Mouse (Mus musculus): ENCODE results near the gene Lrrc1.

The Lrrc1 gene

DNA sequence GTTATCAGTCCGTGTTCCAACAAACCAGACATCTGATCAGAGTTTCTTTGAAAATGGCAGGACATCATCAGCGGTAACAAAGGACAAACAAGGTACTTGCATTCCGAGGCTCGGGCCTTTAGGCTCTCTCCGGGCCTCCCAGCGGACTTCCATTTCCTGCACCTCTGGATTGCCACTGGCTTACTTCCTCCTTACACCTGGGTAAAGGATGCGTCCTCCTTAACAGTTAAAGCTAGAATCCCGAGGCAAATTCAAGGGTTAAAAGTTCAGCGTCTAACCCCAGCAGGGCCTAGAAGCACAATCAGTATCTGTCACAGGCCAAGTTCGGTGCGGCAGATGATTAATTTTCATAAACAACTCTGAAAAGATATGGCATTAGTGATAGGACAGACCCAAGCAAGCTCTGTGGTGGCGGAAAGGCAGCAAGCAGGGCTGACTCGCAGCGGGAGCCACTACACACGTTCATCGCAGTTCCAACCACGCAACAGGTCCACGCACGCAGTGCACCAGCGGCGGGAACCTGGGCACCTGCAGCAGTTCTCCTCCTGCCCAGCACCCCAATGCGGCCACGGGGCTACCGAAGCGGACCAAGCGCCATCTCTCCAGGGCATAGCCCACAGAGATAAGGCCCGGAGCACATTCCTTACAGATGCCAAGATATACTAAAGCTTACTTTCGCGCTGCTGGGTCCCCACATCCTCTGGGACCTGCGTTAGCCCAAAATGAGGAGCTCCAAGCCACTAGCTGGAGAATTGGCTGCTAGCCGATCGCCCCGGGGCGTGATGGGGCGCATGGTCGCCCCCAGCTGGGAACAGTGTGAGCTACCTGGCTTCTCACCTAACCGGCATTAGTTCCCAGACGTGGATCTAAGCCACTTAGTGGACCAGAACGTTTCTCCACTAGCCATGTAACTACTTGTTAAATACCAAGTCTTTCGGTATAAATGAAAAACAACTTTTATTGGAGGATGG, 1.0 kb downstream of the Lrrc1 start:
- DNase-seq, result peak; percentile 61 to 70

DNA sequence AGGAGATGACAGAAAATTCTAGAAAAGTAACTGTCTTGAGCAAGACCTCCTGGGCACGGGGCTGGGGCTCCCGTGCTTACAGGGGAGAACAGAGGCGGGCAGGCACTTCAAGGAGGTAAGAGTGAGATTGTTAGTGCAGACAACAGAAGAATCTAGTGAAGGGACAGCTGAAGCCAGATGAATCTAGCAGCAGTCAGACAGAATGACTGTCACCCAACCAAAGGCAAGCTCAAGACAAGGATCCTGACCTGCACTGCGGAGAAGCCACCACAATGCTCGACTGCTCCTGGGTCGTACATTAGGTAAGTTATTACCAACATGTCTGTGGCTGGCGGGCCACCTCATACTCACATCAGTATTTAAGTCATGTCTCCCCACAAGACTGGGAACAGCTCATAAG, 3.1 kb downstream of the Lrrc1 start:
- DNase-seq, result no peak

DNA sequence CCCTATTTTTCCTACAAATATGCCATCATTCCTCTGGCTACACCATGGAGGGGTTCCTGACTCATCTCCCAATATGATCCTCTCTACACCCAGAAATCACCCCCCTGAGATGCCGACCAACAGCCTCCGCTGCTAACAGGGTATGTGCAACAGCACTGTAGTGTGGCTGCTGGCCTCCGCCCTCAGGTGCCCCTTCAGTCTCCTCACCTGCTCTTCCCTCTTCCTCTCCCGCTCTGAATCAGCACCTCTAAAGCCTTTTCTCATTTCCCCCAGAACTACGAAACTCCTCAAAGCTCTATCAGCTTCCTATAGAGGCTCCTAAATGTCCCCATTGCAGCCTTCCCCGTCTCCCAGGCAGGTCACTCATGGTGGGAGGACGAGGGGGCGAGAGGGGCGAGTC, 5.4 kb downstream of the Lrrc1 start:
- DNase-seq, result no peak

DNA sequence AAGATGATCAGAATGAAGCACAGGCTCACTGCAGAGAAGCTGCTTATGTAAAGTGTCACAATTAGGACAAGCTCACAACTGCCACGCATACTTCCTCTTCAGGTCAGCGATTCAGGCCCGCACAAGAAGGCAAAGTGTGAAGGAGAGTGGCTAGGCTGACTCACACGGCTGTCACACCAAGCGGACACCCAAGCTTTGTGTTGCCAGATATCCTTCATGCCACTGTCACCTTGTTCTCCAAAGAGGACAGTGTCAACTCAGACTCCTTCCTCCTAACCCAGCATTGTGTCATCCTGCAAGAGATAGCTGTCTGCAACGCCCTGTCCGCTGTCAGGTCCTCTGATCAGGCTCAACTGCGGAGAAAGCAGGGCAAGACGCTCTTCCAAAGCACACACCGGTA, 7.3 kb downstream of the Lrrc1 start:
- no peak for DNase-seq

- DNase-seq, result peak; percentile 67 to 73
Measured at GRCm38 (mm10) chr9:77536832-77537231, 7.8 kb downstream of the Lrrc1 start.

DNA sequence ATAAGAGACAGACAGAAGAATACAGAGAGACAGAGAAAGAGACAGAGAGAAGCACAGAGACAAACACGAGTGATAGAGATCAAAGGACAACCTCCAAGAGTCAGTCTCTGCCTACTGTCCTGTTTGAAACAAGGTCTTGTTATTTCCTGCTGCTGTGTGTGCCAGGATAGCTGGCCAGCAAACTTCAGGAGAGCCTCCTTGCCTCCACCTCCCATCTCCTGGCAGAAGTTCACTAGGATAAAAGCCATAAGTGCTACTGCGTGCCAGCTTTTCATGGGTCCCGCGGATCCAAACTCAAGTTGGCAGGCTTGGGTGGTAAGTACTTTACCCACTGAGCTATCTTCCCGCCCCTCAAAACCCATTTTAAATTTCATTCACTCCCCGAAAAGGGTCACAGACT, 8.4 kb downstream of the Lrrc1 start:
- no peak for DNase-seq

GRCm38 (mm10) chr9:77535021-77535744, 9.5 kb downstream of the Lrrc1 start:
- DNase-seq, result no peak

GRCm38 (mm10) chr9:77528379-77529041, 16.2 kb downstream of the Lrrc1 start:
- no peak for DNase-seq

GRCm38 (mm10) chr9:77527170-77527569, 17.5 kb downstream of the Lrrc1 start:
- DNase-seq, result no peak

DNA sequence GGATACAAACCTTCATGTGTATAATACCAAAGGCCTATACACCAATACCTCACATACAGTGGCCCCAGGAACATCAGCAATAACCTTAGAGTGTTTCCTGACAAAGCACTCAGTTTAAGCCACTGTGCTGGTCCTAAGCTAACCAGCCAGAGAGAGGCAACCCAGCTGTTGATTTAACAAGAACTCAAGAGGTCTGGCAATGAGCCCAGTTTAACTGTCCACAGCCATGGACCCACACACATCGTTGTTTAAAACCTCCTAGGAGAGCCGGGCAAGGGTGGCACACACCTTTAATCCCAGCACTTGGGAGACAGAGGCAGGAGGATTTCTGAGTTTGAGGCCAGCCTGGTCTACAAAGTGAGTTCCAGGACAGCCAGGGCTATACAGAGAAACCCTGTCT, 18.0 kb downstream of the Lrrc1 start:
- peak; percentile 15 to 44 for DNase-seq

GRCm38 (mm10) chr9:77525595-77526295, 18.9 kb downstream of the Lrrc1 start:
- DNase-seq, result no peak

- no peak for DNase-seq
Measured at GRCm38 (mm10) chr9:77523793-77524192, 20.9 kb downstream of the Lrrc1 start.

DNA sequence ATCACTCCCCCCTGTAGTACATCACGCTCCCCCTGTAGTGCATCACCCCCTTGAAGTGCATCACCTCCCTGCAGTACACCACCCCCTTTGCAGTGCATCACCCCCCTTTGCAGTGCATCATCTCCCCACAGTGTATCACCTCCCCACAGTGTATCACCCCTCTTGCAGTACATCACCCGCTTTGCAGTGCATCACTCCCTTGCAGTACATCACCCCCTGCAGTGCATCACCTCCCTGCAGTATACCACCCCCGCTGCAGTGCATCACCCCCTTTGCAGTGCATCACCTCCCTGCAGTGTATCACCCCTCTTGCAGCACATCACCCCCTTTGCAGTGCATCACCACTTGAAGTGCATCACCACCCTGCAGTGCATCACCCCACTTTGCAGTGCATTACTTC, 22.2 kb downstream of the Lrrc1 start:
- DNase-seq, result no peak

GRCm38 (mm10) chr9:77519198-77519597, 25.5 kb downstream of the Lrrc1 start:
- DNase-seq, result no peak

DNA sequence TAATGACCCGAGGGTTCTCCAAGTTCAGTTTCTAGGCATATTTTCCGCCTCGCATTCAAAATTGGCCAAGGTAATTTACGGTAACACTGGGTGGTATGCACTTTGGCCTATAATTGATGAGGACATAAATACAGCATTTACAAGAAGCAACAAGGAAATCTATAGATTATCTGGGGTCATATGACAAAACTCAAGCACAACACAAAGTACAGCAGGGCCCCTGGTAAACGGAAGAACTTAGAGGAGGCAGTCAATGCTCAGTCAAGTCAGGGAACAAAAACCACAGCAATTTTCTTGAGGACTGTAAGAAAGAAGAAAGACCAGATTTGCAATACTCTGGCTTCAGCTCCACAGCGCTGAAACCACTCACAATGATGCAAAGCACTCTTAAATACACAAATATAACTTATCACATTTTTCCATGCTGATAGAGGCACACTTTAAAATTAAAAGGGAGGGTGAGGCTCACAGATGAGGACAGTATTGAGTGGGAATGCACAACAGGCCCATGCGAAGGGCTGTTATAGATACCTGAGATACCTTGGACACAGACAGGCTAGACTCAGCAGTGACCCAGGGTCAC, 27.8 kb downstream of the Lrrc1 start:
- no peak for DNase-seq

- DNase-seq, result no peak
Measured at GRCm38 (mm10) chr9:77513892-77514291, 30.8 kb downstream of the Lrrc1 start.

GRCm38 (mm10) chr9:77512220-77512619, 32.5 kb downstream of the Lrrc1 start:
- no peak for DNase-seq

DNA sequence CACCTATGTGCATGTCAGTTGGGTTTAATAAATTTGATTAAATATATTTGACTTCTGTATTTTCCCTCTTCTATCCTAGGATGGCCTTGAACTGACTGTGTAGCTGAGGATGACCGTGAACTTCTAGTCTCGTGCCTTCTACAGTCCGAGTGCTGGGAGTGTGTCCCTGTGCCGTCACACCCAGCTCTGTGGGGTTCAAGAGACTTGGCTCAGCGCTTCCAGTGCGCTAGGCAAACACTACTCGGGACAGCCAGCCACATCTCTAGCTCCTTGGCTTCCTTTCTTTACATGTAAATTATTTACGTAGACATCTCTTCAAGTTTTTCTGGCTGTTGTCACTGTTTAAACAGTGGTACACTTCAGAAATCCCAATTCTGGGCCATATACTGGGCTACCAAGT, 34.1 kb downstream of the Lrrc1 start:
- DNase-seq, result peak in 1 of 2 experiments; percentile 49

DNA sequence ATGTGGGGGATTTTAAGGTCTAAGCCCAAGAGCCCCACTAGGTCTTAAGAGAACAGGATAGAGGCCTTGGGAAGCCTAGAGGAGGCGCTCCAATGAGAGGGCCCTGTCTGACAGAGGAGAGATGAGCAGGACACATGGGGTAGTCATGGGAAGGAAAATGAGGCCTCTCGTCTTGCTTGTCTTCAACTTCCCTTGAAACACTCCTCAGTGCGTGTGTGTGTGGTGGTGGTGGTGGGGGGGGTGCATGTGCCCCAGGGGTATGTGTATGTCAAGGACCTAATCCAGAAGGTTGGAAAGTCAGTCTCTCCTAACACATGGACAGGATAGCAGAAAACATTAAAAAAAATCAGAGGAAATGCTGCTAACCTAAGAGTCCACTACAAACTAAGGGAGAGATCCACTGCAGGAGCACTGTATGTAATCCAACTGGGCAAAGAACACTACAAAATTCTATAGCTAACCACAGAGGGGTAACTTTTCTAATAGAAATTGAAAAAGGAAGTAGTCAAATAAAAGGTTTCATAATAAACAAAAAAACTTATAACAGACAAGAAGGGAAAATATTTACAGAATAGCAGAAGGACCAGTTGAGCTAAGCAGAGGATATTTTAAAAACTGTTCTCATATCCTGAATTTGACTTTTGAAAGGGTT, 36.8 kb downstream of the Lrrc1 start:
- no peak for DNase-seq

- peak in 1 of 2 experiments; percentile 12 for DNase-seq
Measured at GRCm38 (mm10) chr9:77502548-77503438, 41.9 kb downstream of the Lrrc1 start.

DNA sequence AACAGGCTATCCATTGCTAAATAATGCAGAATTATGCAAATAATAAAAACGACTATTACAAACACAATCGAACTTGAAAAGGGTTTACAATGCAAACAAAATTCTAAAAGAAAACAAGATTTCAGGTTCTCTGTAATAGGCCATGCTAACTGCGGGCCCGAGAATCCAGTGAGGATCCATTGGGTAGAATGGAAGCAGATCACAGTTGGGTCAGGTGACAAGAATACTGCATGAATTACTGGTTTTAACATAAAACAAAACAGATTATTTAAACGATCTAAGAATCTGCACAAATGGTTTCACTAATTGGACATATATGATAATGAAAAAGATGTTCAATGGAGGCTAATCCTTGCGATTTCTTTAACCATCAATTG, 42.5 kb downstream of the Lrrc1 start:
- DNase-seq, result no peak

Measured in lung, adult 18-20 months (tissue).